Mouse (Mus musculus) ovary, postnatal 36 days (tissue): ENCODE data around the gene Grip1.

Source experiments
- DNase-seq: peaks from one replicate; pipeline ENCODE4 v3.0.0; 2022; ENCODE audit warnings: low spot score, mixed read lengths

The Grip1 gene

GRCm38 (mm10) chr10:119564862-119565261 lies 111.2 kb downstream of the Grip1 start:
- DNase-seq: no peak

- no peak for DNase-seq
Observed at GRCm38 (mm10) chr10:119573134-119573533, 119.5 kb downstream of the Grip1 start.

- no peak for DNase-seq
Observed at GRCm38 (mm10) chr10:119575780-119576179, 122.2 kb downstream of the Grip1 start.

GRCm38 (mm10) chr10:119580024-119580423 lies 126.4 kb downstream of the Grip1 start:
- DNase-seq: no peak

- DNase-seq: no peak
Observed at GRCm38 (mm10) chr10:119584666-119585065, 131.0 kb downstream of the Grip1 start.

- DNase-seq: no peak
Observed at GRCm38 (mm10) chr10:119586976-119587375, 133.3 kb downstream of the Grip1 start.

GRCm38 (mm10) chr10:119596822-119597221 lies 143.2 kb downstream of the Grip1 start:
- no peak for DNase-seq

- no peak for DNase-seq
Observed at GRCm38 (mm10) chr10:119607501-119607900, 153.9 kb downstream of the Grip1 start.

GRCm38 (mm10) chr10:119608998-119609397 lies 155.4 kb downstream of the Grip1 start:
- DNase-seq: no peak

- peak; percentile 15 for DNase-seq
Observed at GRCm38 (mm10) chr10:119610279-119610895, 156.8 kb downstream of the Grip1 start.

GRCm38 (mm10) chr10:119612034-119612433 lies 158.4 kb downstream of the Grip1 start:
- DNase-seq: no peak

- no peak for DNase-seq
Observed at GRCm38 (mm10) chr10:119614726-119615125, 161.1 kb downstream of the Grip1 start.

- peak; percentile 80 for DNase-seq
Observed at GRCm38 (mm10) chr10:119615240-119615885, 161.7 kb downstream of the Grip1 start.

- no peak for DNase-seq
Observed at GRCm38 (mm10) chr10:119616078-119616477, 162.4 kb downstream of the Grip1 start.

- no peak for DNase-seq
Observed at GRCm38 (mm10) chr10:119628656-119629055, 175.0 kb downstream of the Grip1 start.

- no peak for DNase-seq
Observed at GRCm38 (mm10) chr10:119630401-119630800, 176.8 kb downstream of the Grip1 start.

GRCm38 (mm10) chr10:119631966-119632365 lies 178.3 kb downstream of the Grip1 start:
- DNase-seq: no peak

- DNase-seq: peak; percentile 9
Observed at GRCm38 (mm10) chr10:119634544-119634943, 180.9 kb downstream of the Grip1 start.

- no peak for DNase-seq
Observed at GRCm38 (mm10) chr10:119640534-119640933, 186.9 kb downstream of the Grip1 start.

GRCm38 (mm10) chr10:119641011-119641410 lies 187.4 kb downstream of the Grip1 start:
- no peak for DNase-seq

- DNase-seq: no peak
Observed at GRCm38 (mm10) chr10:119644289-119644688, 190.7 kb downstream of the Grip1 start.

GRCm38 (mm10) chr10:119646500-119647439 lies 193.1 kb downstream of the Grip1 start:
- peak; percentile 50 for DNase-seq
